Mouse (Mus musculus) MEL (cell line): ENCODE results near the gene Cmtm7.

Source experiments
- CTCF ChIP-seq, 3 experiments: IDR thresholded peaks in 2 of 3; conservative IDR thresholded peaks in 1 of 3; 2 replicates each; pipeline ENCODE4 v1.5.1; 2011 to 2012; ENCODE audit warnings: low read length in 3 of 3, low read depth in 2 of 3, mild to moderate bottlenecking in 2 of 3, improper control_type of control experiment in 1 of 3, inconsistent platforms in 1 of 3, mixed read lengths in 1 of 3, moderate library complexity in 1 of 3; ENCODE audit not compliant: control insufficient read depth in 1 of 3, insufficient read depth in 1 of 3, poor library complexity in 1 of 3, severe bottlenecking in 1 of 3
- POLR2A ChIP-seq, 2 experiments: IDR thresholded peaks; 2 replicates each; pipeline ENCODE4 v1.6.1; 2011 to 2012; ENCODE audit warnings: low read length in 2 of 2, mild to moderate bottlenecking in 2 of 2, control low read depth in 1 of 2, improper control_type of control experiment in 1 of 2, low read depth in 1 of 2, moderate library complexity in 1 of 2; ENCODE audit not compliant: control insufficient read depth in 1 of 2, insufficient read depth in 1 of 2, poor library complexity in 1 of 2

GRCm38 (mm10) chr9:114830351-114830750, 48.7 kb upstream of the Cmtm7 start:
- no peak for TF ChIP-seq CTCF (IDR thresholded peaks at IDR 0.05 in 2 of 3, conservative IDR thresholded peaks at IDR 0.05 in 1 of 3; ENCODE audit: control insufficient read depth in 1 of 3, insufficient read depth in 1 of 3, low read depth in 2 of 3, low read length in 3 of 3, poor library complexity in 1 of 3, severe bottlenecking in 1 of 3)
- no peak for TF ChIP-seq POLR2A (IDR thresholded peaks at IDR 0.05; ENCODE audit: control insufficient read depth in 1 of 2, insufficient read depth in 1 of 2, low read depth in 1 of 2, low read length in 2 of 2, poor library complexity in 1 of 2)
